Mouse (Mus musculus): ENCODE data around the gene Trpv1. TPM values are rescaled to one million over a fixed set of nuclear protein-coding genes. Genes with fewer than 3 reads are reported as not detected.
A peak's percentile ranks its signal among the peaks of the same experiment; 100 is the strongest.

Gene Trpv1
- polyA plus RNA-seq, 1 experiment from 2014 or later, result not detected

GRCm38 (mm10) chr11:73223966-73224365, 10.1 kb upstream of the Trpv1 start:
- Histone ChIP-seq H3K9ac (ENCODE audit: low read length) (no peak overlapping the region), H3K4me2 (ENCODE audit: low read depth, low read length) (no peak overlapping the region), H3K27me3 (ENCODE audit: control insufficient read depth, insufficient read depth, low read length) (no peaks in the 10 kb centered on the region), H3K4me3 (replicated peaks; ENCODE audit: low read length) (no peak overlapping the region), H3K9me3 (replicated peaks; ENCODE audit: control insufficient read depth, low read length) (no peaks in the 10 kb centered on the region), H3K4me1 (ENCODE audit: control insufficient read depth, insufficient read depth, low read length) (no peaks in the 10 kb centered on the region), H3K36me3 (ENCODE audit: control insufficient read depth, insufficient read depth, low read length) (no peaks in the 10 kb centered on the region), H3K27ac (ENCODE audit: low read length) (no peak overlapping the region)
- 84% methylated on average over 2 of the region's 2 CpGs for WGBS
- ATAC-seq (ENCODE audit: insufficient read depth, low FRiP score), result 0 out of 2 replicates have a peak, but pooled peaks have one; percentile 50

GRCm38 (mm10) chr11:73225856-73226255, 8.2 kb upstream of the Trpv1 start:
- Histone ChIP-seq H3K27me3 (ENCODE audit: control insufficient read depth, insufficient read depth, low read length) (no peaks in the 10 kb centered on the region), H3K9ac (ENCODE audit: low read length) (no peak overlapping the region), H3K9me3 (replicated peaks; ENCODE audit: control insufficient read depth, low read length) (no peaks in the 10 kb centered on the region), H3K4me1 (ENCODE audit: control insufficient read depth, insufficient read depth, low read length) (no peaks in the 10 kb centered on the region), H3K4me2 (ENCODE audit: low read depth, low read length) (no peak overlapping the region), H3K36me3 (ENCODE audit: control insufficient read depth, insufficient read depth, low read length) (no peaks in the 10 kb centered on the region), H3K4me3 (replicated peaks; ENCODE audit: low read length) (no peak overlapping the region), H3K27ac (ENCODE audit: low read length) (no peak overlapping the region)
- 87% methylated on average over 6 of the region's 6 CpGs for WGBS
- ATAC-seq (ENCODE audit: insufficient read depth, low FRiP score), result no peak

- WGBS, result 68% methylated on average over 5 of the region's 5 CpGs
- H3K9me3 ChIP-seq (replicated peaks; ENCODE audit: control insufficient read depth, low read length), result no peaks in the 10 kb centered on the region
Observed at GRCm38 (mm10) chr11:73228881-73229280, 5.2 kb upstream of the Trpv1 start.

GRCm38 (mm10) chr11:73230081-73230480, 4.0 kb upstream of the Trpv1 start:
- Histone ChIP-seq H3K27ac (ENCODE audit: low read length) (no peak overlapping the region), H3K4me3 (replicated peaks; ENCODE audit: low read length) (no peak overlapping the region), H3K36me3 (ENCODE audit: control insufficient read depth, insufficient read depth, low read length) (no peaks in the 10 kb centered on the region), H3K4me1 (ENCODE audit: control insufficient read depth, insufficient read depth, low read length) (no peaks in the 10 kb centered on the region), H3K9me3 (replicated peaks; ENCODE audit: control insufficient read depth, low read length) (no peaks in the 10 kb centered on the region), H3K27me3 (ENCODE audit: control insufficient read depth, insufficient read depth, low read length) (no peaks in the 10 kb centered on the region), H3K9ac (ENCODE audit: low read length) (no peak overlapping the region), H3K4me2 (ENCODE audit: low read depth, low read length) (no peak overlapping the region)
- no peak for ATAC-seq (ENCODE audit: insufficient read depth, low FRiP score)
- WGBS, result 85% methylated on average over 5 of the region's 5 CpGs

More at GRCm38 (mm10) chr11:73228881-73229280, 5.2 kb upstream of the Trpv1 start:
- H3K27ac ChIP-seq (ENCODE audit: low read length), result no peak overlapping the region
- H3K4me2 ChIP-seq (ENCODE audit: low read depth, low read length), result no peak overlapping the region
- H3K36me3 ChIP-seq (ENCODE audit: control insufficient read depth, insufficient read depth, low read length), result no peaks in the 10 kb centered on the region
- H3K9ac ChIP-seq (ENCODE audit: low read length), result no peak overlapping the region
- no peaks in the 10 kb centered on the region for H3K27me3 ChIP-seq (ENCODE audit: control insufficient read depth, insufficient read depth, low read length)
- no peaks in the 10 kb centered on the region for H3K4me1 ChIP-seq (ENCODE audit: control insufficient read depth, insufficient read depth, low read length)
- ATAC-seq (ENCODE audit: insufficient read depth, low FRiP score), result no peak
- H3K4me3 ChIP-seq (replicated peaks; ENCODE audit: low read length), result no peak overlapping the region

- 59% methylated on average over 2 of the region's 2 CpGs for WGBS
- Histone ChIP-seq H3K27me3 (ENCODE audit: control insufficient read depth, insufficient read depth, low read length) (no peaks in the 10 kb centered on the region), H3K9me3 (replicated peaks; ENCODE audit: control insufficient read depth, low read length) (no peaks in the 10 kb centered on the region)
Observed at GRCm38 (mm10) chr11:73232513-73232912, 1.6 kb upstream of the Trpv1 start.

GRCm38 (mm10) chr11:73235990-73236701, 2.1 kb downstream of the Trpv1 start:
- 17% methylated on average over 5 of the region's 5 CpGs for WGBS
- peak overlapping the region; percentile 87 for H3K27ac ChIP-seq (ENCODE audit: low read length)
- H3K9me3 ChIP-seq (replicated peaks; ENCODE audit: control insufficient read depth, low read length), result no peaks in the 10 kb centered on the region
- no peaks in the 10 kb centered on the region for H3K27me3 ChIP-seq (ENCODE audit: control insufficient read depth, insufficient read depth, low read length)
- no peak overlapping the region for H3K4me2 ChIP-seq (ENCODE audit: low read depth, low read length)
- H3K4me1 ChIP-seq (ENCODE audit: control insufficient read depth, insufficient read depth, low read length), result peaks cover 16% of the 10 kb centered on the region
- no peaks in the 10 kb centered on the region for H3K36me3 ChIP-seq (ENCODE audit: control insufficient read depth, insufficient read depth, low read length)
- no peak overlapping the region for H3K4me3 ChIP-seq (replicated peaks; ENCODE audit: low read length)
- peak; percentile 84; the same call in 1 of the 2 replicates for ATAC-seq (ENCODE audit: insufficient read depth, low FRiP score)
- H3K9ac ChIP-seq (ENCODE audit: low read length), result peak overlapping the region; percentile 22; the same call in 1 of the 2 replicates

More at GRCm38 (mm10) chr11:73232513-73232912, 1.6 kb upstream of the Trpv1 start:
- H3K4me1 ChIP-seq (ENCODE audit: control insufficient read depth, insufficient read depth, low read length), result peaks cover 16% of the 10 kb centered on the region
- H3K4me2 ChIP-seq (ENCODE audit: low read depth, low read length), result no peak overlapping the region
- no peak overlapping the region for H3K9ac ChIP-seq (ENCODE audit: low read length)
- ATAC-seq (ENCODE audit: insufficient read depth, low FRiP score), result no peak
- H3K36me3 ChIP-seq (ENCODE audit: control insufficient read depth, insufficient read depth, low read length), result no peaks in the 10 kb centered on the region
- H3K27ac ChIP-seq (ENCODE audit: low read length), result no peak overlapping the region
- H3K4me3 ChIP-seq (replicated peaks; ENCODE audit: low read length), result no peak overlapping the region

GRCm38 (mm10) chr11:73236731-73237130, 2.6 kb downstream of the Trpv1 start:
- Histone ChIP-seq H3K9me3 (replicated peaks; ENCODE audit: control insufficient read depth, low read length) (no peaks in the 10 kb centered on the region), H3K27me3 (ENCODE audit: control insufficient read depth, insufficient read depth, low read length) (no peaks in the 10 kb centered on the region), H3K27ac (ENCODE audit: low read length) (peak overlapping the region; percentile 69), H3K9ac (ENCODE audit: low read length) (no peak overlapping the region), H3K4me3 (replicated peaks; ENCODE audit: low read length) (no peak overlapping the region), H3K36me3 (ENCODE audit: control insufficient read depth, insufficient read depth, low read length) (no peaks in the 10 kb centered on the region), H3K4me1 (ENCODE audit: control insufficient read depth, insufficient read depth, low read length) (peaks cover 16% of the 10 kb centered on the region), H3K4me2 (ENCODE audit: low read depth, low read length) (no peak overlapping the region)
- peak; percentile 3; the same call in 1 of the 2 replicates for ATAC-seq (ENCODE audit: insufficient read depth, low FRiP score)
- 47% methylated on average over 3 of the region's 3 CpGs for WGBS

- ATAC-seq (ENCODE audit: insufficient read depth, low FRiP score), result no peak
Observed at GRCm38 (mm10) chr11:73242199-73242598, 8.1 kb downstream of the Trpv1 start.

GRCm38 (mm10) chr11:73242777-73243176, 8.7 kb downstream of the Trpv1 start:
- no peak overlapping the region for H3K27ac ChIP-seq (ENCODE audit: low read length)
- WGBS, result 85% methylated on average over 4 of the region's 4 CpGs
- H3K4me2 ChIP-seq (ENCODE audit: low read depth, low read length), result no peak overlapping the region
- H3K9ac ChIP-seq (ENCODE audit: low read length), result no peak overlapping the region
- H3K27me3 ChIP-seq (ENCODE audit: control insufficient read depth, insufficient read depth, low read length), result no peaks in the 10 kb centered on the region
- H3K4me3 ChIP-seq (replicated peaks; ENCODE audit: low read length), result no peak overlapping the region
- H3K9me3 ChIP-seq (replicated peaks; ENCODE audit: control insufficient read depth, low read length), result no peaks in the 10 kb centered on the region
- no peaks in the 10 kb centered on the region for H3K4me1 ChIP-seq (ENCODE audit: control insufficient read depth, insufficient read depth, low read length)
- H3K36me3 ChIP-seq (ENCODE audit: control insufficient read depth, insufficient read depth, low read length), result no peaks in the 10 kb centered on the region
- no peak for ATAC-seq (ENCODE audit: insufficient read depth, low FRiP score)

More at GRCm38 (mm10) chr11:73242199-73242598, 8.1 kb downstream of the Trpv1 start:
- H3K27me3 ChIP-seq (ENCODE audit: control insufficient read depth, insufficient read depth, low read length), result no peaks in the 10 kb centered on the region
- H3K27ac ChIP-seq (ENCODE audit: low read length), result no peak overlapping the region
- peaks cover under 1% of the 10 kb centered on the region; the same call in 1 of the 2 replicates for H3K4me1 ChIP-seq (ENCODE audit: control insufficient read depth, insufficient read depth, low read length)
- no peaks in the 10 kb centered on the region for H3K36me3 ChIP-seq (ENCODE audit: control insufficient read depth, insufficient read depth, low read length)
- H3K9ac ChIP-seq (ENCODE audit: low read length), result no peak overlapping the region
- no peak overlapping the region for H3K4me3 ChIP-seq (replicated peaks; ENCODE audit: low read length)
- no peak overlapping the region for H3K4me2 ChIP-seq (ENCODE audit: low read depth, low read length)
- no peaks in the 10 kb centered on the region for H3K9me3 ChIP-seq (replicated peaks; ENCODE audit: control insufficient read depth, low read length)
- WGBS, result 72% methylated on average over 6 of the region's 6 CpGs
